Mouse (Mus musculus): ENCODE results near the gene F8a. TPM values are rescaled to one million over a fixed set of nuclear protein-coding genes. Genes with fewer than 3 reads are reported as not detected.

F8a gene
- 24.4 and 26.4 TPM in 2 replicates for polyA plus RNA-seq (2012; rRNA removed)

DNA sequence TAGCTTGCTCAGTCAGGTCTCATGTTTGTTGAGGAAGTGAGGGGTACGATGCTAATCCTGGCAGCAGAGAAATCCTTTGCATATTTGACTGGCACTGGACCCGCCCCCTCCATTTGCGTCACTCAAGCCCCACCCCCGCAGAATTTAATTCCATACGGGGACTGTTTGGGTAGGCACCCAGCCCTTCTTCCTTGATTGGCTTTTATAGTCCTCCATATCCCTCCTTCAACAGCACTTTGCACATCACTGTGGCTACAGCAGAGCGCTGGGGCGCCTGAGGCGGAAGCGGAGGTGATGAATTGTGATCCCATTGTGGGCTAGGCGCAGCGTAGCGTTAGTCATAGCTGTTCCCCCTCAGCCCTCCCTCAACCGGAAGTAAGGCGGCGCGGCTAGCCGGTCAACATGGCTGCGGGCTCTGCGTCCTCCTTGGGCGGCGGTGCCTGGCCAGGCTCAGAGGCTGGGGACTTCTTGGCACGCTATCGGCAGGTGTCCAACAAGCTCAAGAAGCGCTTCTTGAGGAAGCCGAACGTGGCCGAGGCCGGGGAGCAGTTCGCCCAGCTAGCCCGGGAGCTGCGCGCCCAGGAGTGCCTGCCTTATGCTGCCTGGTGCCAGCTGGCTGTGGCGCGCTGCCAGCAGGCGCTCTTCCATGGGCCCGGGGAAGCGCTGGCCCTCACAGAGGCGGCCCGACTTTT lies at the start of gene F8a:
Gene F8a (plus strand): TSS at position 378 of the 692 bp plus-strand sequence.

GRCm38 (mm10) chrX:73191934-73192333 lies 36.2 kb upstream of the F8a start, which contains the start of gene Xlr3b:
Gene Xlr3b, plus strand, starts transcription at chrX:73192207.

GRCm38 (mm10) chrX:73213819-73214564 lies 14.1 kb upstream of the F8a start, which contains the start of gene Xlr4b:
Gene Xlr4b, plus strand, starts transcription at chrX:73214333.

GRCm38 (mm10) chrX:73242821-73243325 lies 14.8 kb downstream of the F8a start, which contains the start of gene Xlr4c:
Gene Xlr4c, minus strand, starts transcription at chrX:73243130.

GRCm38 (mm10) chrX:73265270-73265669 lies 37.2 kb downstream of the F8a start, which contains the start of gene Xlr3c:
Gene Xlr3c, minus strand, starts transcription at chrX:73265390.

Other genes with a start within 250 kb of the F8a start
- gene Zfp185, start 241.0 kb upstream of the F8a start, polyA plus RNA-seq (2012; rRNA removed), result 0.41 and 0.63 TPM in 2 replicates
- not detected in 2 replicates for gene Pnma5, start 191.2 kb upstream of the F8a start, polyA plus RNA-seq (2012; rRNA removed)
- gene Pnma3, start 163.5 kb upstream of the F8a start, polyA plus RNA-seq (2012; rRNA removed), result 0.05 and 0.08 TPM in 2 replicates
- gene Xlr4a, start 145.8 kb upstream of the F8a start, polyA plus RNA-seq (2012; rRNA removed), result 0.13 TPM in 1 of 2 replicates, not detected in the other
- gene Xlr3a, start 131.2 kb upstream of the F8a start, polyA plus RNA-seq (2012; rRNA removed), result 0.35 TPM in 1 of 2 replicates, not detected in the other
- gene Gm14685, start 111.2 kb upstream of the F8a start, polyA plus RNA-seq (2012; rRNA removed), result not detected in 2 replicates
- gene Xlr5b, start 79.5 kb upstream of the F8a start, polyA plus RNA-seq (2012; rRNA removed), result not detected in 2 replicates
- gene DXBay18, start 78.8 kb upstream of the F8a start, polyA plus RNA-seq (2012; rRNA removed), result 0.06 TPM in 1 of 2 replicates, not detected in the other
- not detected in 2 replicates for gene Spin2d, start 51.3 kb upstream of the F8a start, polyA plus RNA-seq (2012; rRNA removed)
- 0.26 and 0.36 TPM in 2 replicates for gene Xlr3b, start 36.1 kb upstream of the F8a start, polyA plus RNA-seq (2012; rRNA removed)
- 0.15 TPM in 1 of 2 replicates, not detected in the other for gene Xlr4b, start 14.0 kb upstream of the F8a start, polyA plus RNA-seq (2012; rRNA removed)
- not detected in 2 replicates for gene Xlr4c, start 14.8 kb downstream of the F8a start, polyA plus RNA-seq (2012; rRNA removed)
- not detected in 2 replicates for gene Xlr3c, start 37.1 kb downstream of the F8a start, polyA plus RNA-seq (2012; rRNA removed)
- not detected in 2 replicates for gene Xlr5a, start 64.7 kb downstream of the F8a start, polyA plus RNA-seq (2012; rRNA removed)
- not detected in 2 replicates for gene Xlr5c, start 64.7 kb downstream of the F8a start, polyA plus RNA-seq (2012; rRNA removed)
- gene Gm45015, start 108.5 kb downstream of the F8a start, polyA plus RNA-seq (2012; rRNA removed), result not detected in 2 replicates
- 5.3 and 6.1 TPM in 2 replicates for gene Zfp275, start 114.3 kb downstream of the F8a start, polyA plus RNA-seq (2012; rRNA removed)
- gene Gm18336, start 170.4 kb downstream of the F8a start, polyA plus RNA-seq (2012; rRNA removed), result not detected in 2 replicates
- 0.14 and 0.17 TPM in 2 replicates for gene Zfp92, start 182.8 kb downstream of the F8a start, polyA plus RNA-seq (2012; rRNA removed)
- 0.19 and 0.22 TPM in 2 replicates for gene Trex2, start 207.1 kb downstream of the F8a start, polyA plus RNA-seq (2012; rRNA removed)
- gene Haus7, start 230.8 kb downstream of the F8a start, polyA plus RNA-seq (2012; rRNA removed), result 8.2 and 9.0 TPM in 2 replicates

All from colon, adult 2 months (tissue).